Mouse (Mus musculus): ENCODE data around the gene Ttc34.

DNA sequence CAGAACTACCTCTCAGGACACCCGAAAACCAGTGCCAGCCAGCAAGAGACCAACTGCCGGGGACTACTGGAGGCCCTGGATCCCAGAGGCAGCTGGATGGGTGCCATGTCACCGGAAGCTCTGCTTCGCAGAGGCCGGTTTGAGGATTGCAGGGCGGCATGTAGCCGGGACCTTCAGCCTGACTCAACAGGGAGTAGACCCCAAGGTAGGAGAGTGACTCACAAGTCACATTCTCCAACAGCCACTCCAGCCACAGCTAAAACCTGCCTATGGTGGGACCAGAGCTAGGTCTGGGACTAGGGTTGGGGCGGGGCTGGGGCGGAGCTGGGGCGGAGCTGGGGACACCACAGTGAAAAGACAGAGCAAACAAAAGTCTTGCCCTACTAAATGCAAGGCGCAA is 2.1 kb downstream of the Ttc34 start:
- TF ChIP-seq CTCF (IDR thresholded peaks at IDR 0.05; ENCODE audit: borderline replicate concordance, control insufficient read depth, extremely low read depth, insufficient read depth, low read length, poor library complexity): no peak
- TF ChIP-seq POLR2A (IDR thresholded peaks at IDR 0.05; ENCODE audit: control insufficient read depth, extremely low read depth, insufficient read depth, low read length, poor library complexity): no peak
